Comparison of ENCODE assay signal across 17 mouse cellular contexts in genomic region chr10:78364106-78364505, GRCm38 (mm10). TPM values are rescaled to one million over a fixed set of nuclear protein-coding genes. Genes with fewer than 3 reads are reported as not detected.
DNase-seq lines count a peak whose midpoint lies in the region; ATAC-seq and TF ChIP-seq lines count a peak whose summit lies in the region.
"Had no signal": no experiment of that assay in that cellular context is flagged by ENCODE, and none has a peak within 500 bp of the region (broad histone marks: within the 10 kb centered on the region; RNA-seq: fewer than 3 reads in every experiment).

No protein-coding gene starts in this region.

- H3K27ac ChIP-seq in liver, adult 2 months (replicated peaks; ENCODE audit: insufficient read depth, low read depth, low read length) = no peak overlapping the region
- H3K27ac ChIP-seq in liver, embryonic 11.5 days (ENCODE audit: low read depth, low read length) = no peak overlapping the region
- H3K27ac ChIP-seq: embryonic facial prominence, embryonic 10.5 days; forebrain, embryonic 13.5 days; heart, embryonic 15.5 days; hindbrain, embryonic 12.5 days; kidney, embryonic 15.5 days; left cerebral cortex, adult 2 months; liver, embryonic 14.5 days; midbrain, embryonic 15.5 days had no signal

- 56% methylated on average over 2 of the region's 2 CpGs for WGBS in liver, adult 2 months
- WGBS in liver, embryonic 11.5 days = 24% methylated on average over 2 of the region's 2 CpGs

- H3K36me3 ChIP-seq in liver, adult 2 months (ENCODE audit: control insufficient read depth, insufficient read depth, low read length) = no peaks in the 10 kb centered on the region
- H3K36me3 ChIP-seq in liver, embryonic 11.5 days (ENCODE audit: control insufficient read depth, insufficient read depth, low read length) = no peaks in the 10 kb centered on the region
- H3K36me3 ChIP-seq in splenic B cell, adult 2 months (ENCODE audit: control insufficient read depth, insufficient read depth, low read length, poor library complexity, severe bottlenecking) = no peaks in the 10 kb centered on the region
- H3K36me3 ChIP-seq: embryonic facial prominence, embryonic 10.5 days; heart, embryonic 15.5 days; hindbrain, embryonic 12.5 days; kidney, embryonic 15.5 days; midbrain, embryonic 15.5 days had no signal

- H3K27me3 ChIP-seq in liver, adult 2 months (ENCODE audit: control insufficient read depth, insufficient read depth, low read length) = no peaks in the 10 kb centered on the region
- H3K27me3 ChIP-seq in liver, embryonic 11.5 days (replicated peaks; ENCODE audit: control insufficient read depth, insufficient read depth, low read length) = no peaks in the 10 kb centered on the region
- H3K27me3 ChIP-seq in splenic B cell, adult 2 months (ENCODE audit: control insufficient read depth, insufficient read depth, low read length, poor library complexity, severe bottlenecking) = no peaks in the 10 kb centered on the region
- H3K27me3 ChIP-seq: forebrain, embryonic 13.5 days; heart, embryonic 15.5 days; hindbrain, embryonic 12.5 days; kidney, embryonic 15.5 days; midbrain, embryonic 15.5 days had no signal

- no peak for TF ChIP-seq CTCF in liver, adult 2 months (IDR thresholded peaks at IDR 0.05; ENCODE audit: low read depth, low read length)

- no peaks in the 10 kb centered on the region for H3K9me3 ChIP-seq in liver, embryonic 11.5 days (ENCODE audit: control insufficient read depth, low read length)
- H3K9me3 ChIP-seq: embryonic facial prominence, embryonic 10.5 days; forebrain, embryonic 13.5 days; heart, embryonic 15.5 days; hindbrain, embryonic 12.5 days; kidney, embryonic 15.5 days; midbrain, embryonic 15.5 days had no signal

- no peak overlapping the region for H3K4me3 ChIP-seq in liver, adult 2 months (ENCODE audit: insufficient read depth, low read depth, low read length)
- no peak overlapping the region for H3K4me3 ChIP-seq in liver, embryonic 11.5 days (ENCODE audit: low read depth, low read length)
- H3K4me3 ChIP-seq: embryonic facial prominence, embryonic 10.5 days; forebrain, embryonic 13.5 days; heart, embryonic 15.5 days; hindbrain, embryonic 12.5 days; kidney, embryonic 15.5 days; left cerebral cortex, adult 2 months; midbrain, embryonic 15.5 days had no signal

- no peak for ATAC-seq in liver, embryonic 11.5 days (replicated peaks; ENCODE audit: low FRiP score)
- ATAC-seq: forebrain, embryonic 13.5 days; midbrain, embryonic 15.5 days had no signal

- H3K79me2 ChIP-seq in liver, adult 2 months (ENCODE audit: control insufficient read depth, insufficient read depth, low read length) = no peaks in the 10 kb centered on the region

- peak; percentile 45 for DNase-seq in liver, adult 2 months (ENCODE audit: extremely low read depth, low read depth, low spot score)
- no peak for DNase-seq in liver, embryonic 11.5 days (ENCODE audit: low spot score)
- peak; percentile 70 for DNase-seq in MEL-GATA-1-ER (ENCODE audit: extremely low read depth, low read depth)
- DNase-seq in lung, postnatal 36 days = peak; percentile 53
- peak; percentile 60 for DNase-seq in splenic B cell, adult 2 months (ENCODE audit: low read depth, low spot score)
- no peak for DNase-seq in gastrocnemius, postnatal 25 days
- no peak for DNase-seq in left cerebral cortex, adult 18-20 months (ENCODE audit: low spot score in 2 of 2)
- DNase-seq: cerebellum, postnatal 10 days; thymus, postnatal 14 days had no signal

- no peak overlapping the region for H3K4me2 ChIP-seq in liver, embryonic 11.5 days
- H3K4me2 ChIP-seq: forebrain, embryonic 13.5 days; heart, embryonic 15.5 days; hindbrain, embryonic 12.5 days; kidney, embryonic 15.5 days; midbrain, embryonic 15.5 days had no signal

- no peak for TF ChIP-seq POLR2A in liver, adult 2 months (IDR thresholded peaks at IDR 0.05; ENCODE audit: extremely low read depth, insufficient read depth, low read length)

- H3K9ac ChIP-seq in liver, adult 2 months (ENCODE audit: low read depth, low read length) = no peak overlapping the region
- H3K9ac ChIP-seq in liver, embryonic 11.5 days (ENCODE audit: low read depth, low read length) = no peak overlapping the region
- H3K9ac ChIP-seq: forebrain, embryonic 13.5 days; heart, embryonic 15.5 days; hindbrain, embryonic 12.5 days; kidney, embryonic 15.5 days; liver, embryonic 14.5 days; midbrain, embryonic 15.5 days had no signal

- H3K4me1 ChIP-seq in liver, adult 2 months (ENCODE audit: control insufficient read depth, insufficient read depth, low read length) = no peaks in the 10 kb centered on the region
- H3K4me1 ChIP-seq in liver, embryonic 11.5 days (replicated peaks; ENCODE audit: control insufficient read depth, insufficient read depth, low read length) = peaks cover 28% of the 10 kb centered on the region
- H3K4me1 ChIP-seq: embryonic facial prominence, embryonic 10.5 days; hindbrain, embryonic 12.5 days; midbrain, embryonic 15.5 days had no signal

RNA-seq across cellular contexts. Expression of gene Agpat3, which starts 11.8 kb away (rescaled TPM):
- 132 and 161 TPM in 2 replicates for total RNA-seq in liver, adult 2 months (2014; rRNA removed)
- 351 and 387 TPM in 2 replicates for polyA plus RNA-seq in liver, adult 2 months (2012; rRNA removed)
- polyA plus RNA-seq in liver, embryonic 11.5 days (2014; fragmentation: Nextera tagmentation; extraction: Ambion mirVana) = 28.7 and 32.8 TPM in 2 replicates
- 100 to 1,000 TPM; 120 to 123 TPM for total RNA-seq in gastrocnemius, postnatal 25 days (2021)
- total RNA-seq in left cerebral cortex, adult 18-20 months (2021) = 100 to 1,000 TPM; 233 to 243 TPM

RNA-seq across cellular contexts. Expression of gene Rrp1, which starts 48.7 kb away (rescaled TPM):
- 39.8 and 41.9 TPM in 2 replicates for total RNA-seq in liver, adult 2 months (2014; rRNA removed)
- 30.7 and 37.6 TPM in 2 replicates for polyA plus RNA-seq in liver, adult 2 months (2012; rRNA removed)
- 277 and 293 TPM in 2 replicates for polyA plus RNA-seq in liver, embryonic 11.5 days (2014; fragmentation: Nextera tagmentation; extraction: Ambion mirVana)
- 10 to 100 TPM; 58.8 to 62.0 TPM for total RNA-seq in gastrocnemius, postnatal 25 days (2021)
- total RNA-seq in left cerebral cortex, adult 18-20 months (2021) = 100 to 1,000 TPM; 362 to 368 TPM

Comparison
In these comparisons a context has a peak if more than half of its experiments do, and no peak if none do; other contexts are left out.
1. DNase-seq: peak in liver, adult 2 months (single experiment), MEL-GATA-1-ER (single experiment), lung, postnatal 36 days (single experiment) and splenic B cell, adult 2 months (single experiment); none in liver, embryonic 11.5 days (single experiment), gastrocnemius, postnatal 25 days (single experiment) and left cerebral cortex, adult 18-20 months (0 of 2).